Mouse (Mus musculus) lung, embryonic 16.5 days (tissue): ENCODE data around the gene Idnk. TPM values are rescaled to one million over a fixed set of nuclear protein-coding genes. Genes with fewer than 3 reads are reported as not detected.

ENCODE experiments used
- ATAC-seq: fragments of 200-750 bp; cut with Nextera tagmentation; 2 replicates; pipeline ENCODE4 v1.8.0; 2017; ENCODE audit warnings: low read depth, mild to moderate bottlenecking, moderate library complexity
- H3K27ac ChIP-seq: fragments of 300-500 bp; sonication (generic); 2 replicates; pipeline ENCODE4 v1.5.1; 2014; ENCODE audit warnings: mild to moderate bottlenecking, control low read depth, low read length
- H3K27me3 ChIP-seq: fragments of 300-500 bp; sonication (generic); 2 replicates; pipeline ENCODE4 v1.6.1; 2014; ENCODE audit warnings: low read depth, low read length, mixed read lengths; ENCODE audit not compliant: control insufficient read depth, insufficient read depth
- H3K36me3 ChIP-seq: fragments of 300-500 bp; sonication (generic); 2 replicates; pipeline ENCODE4 v1.6.1; 2014; ENCODE audit warnings: low read length; ENCODE audit not compliant: control insufficient read depth, insufficient read depth
- H3K4me1 ChIP-seq: fragments of 300-500 bp; sonication (generic); replicated peaks from 2 replicates; pipeline ENCODE4 v1.6.1; 2014; ENCODE audit warnings: low read length, mixed read lengths; ENCODE audit not compliant: control insufficient read depth, insufficient read depth
- H3K4me2 ChIP-seq: fragments of 300-500 bp; sonication (generic); 2 replicates; pipeline ENCODE4 v1.6.1; 2014; ENCODE audit warnings: low read depth, low read length, control low read depth
- H3K4me3 ChIP-seq: fragments of 300-500 bp; sonication (generic); 2 replicates; pipeline ENCODE4 v1.5.1; 2014; ENCODE audit warnings: mild to moderate bottlenecking, low read length, control low read depth
- H3K9ac ChIP-seq: fragments of 300-500 bp; sonication (generic); 2 replicates; pipeline ENCODE4 v1.6.1; 2014; ENCODE audit warnings: low read length, control low read depth
- H3K9me3 ChIP-seq: fragments of 300-500 bp; sonication (generic); 2 replicates; pipeline ENCODE4 v1.6.1; 2016; ENCODE audit warnings: low read length; ENCODE audit not compliant: control insufficient read depth
- WGBS: fragments of 180-500 bp; shearing (Covaris S2); extraction: QIAGEN DNeasy Blood & Tissue Kit; methylation state at CpG from one replicate; pipeline ENCODE4 v1.1.7; 2014; 5-methylcytosine and 5-hydroxymethylcytosine counted together
- polyA plus RNA-seq: library from polyadenylated mRNA; unstranded; fragments of >200 nt; fragmentation: Nextera tagmentation; extraction: Ambion mirVana; gene quantifications from 2 replicates; pipeline ENCODE4 v1.2.1, GENCODE M21; 2015

Gene Idnk
- polyA plus RNA-seq, 1 experiment from 2014 or later: 37.2 TPM

DNA sequence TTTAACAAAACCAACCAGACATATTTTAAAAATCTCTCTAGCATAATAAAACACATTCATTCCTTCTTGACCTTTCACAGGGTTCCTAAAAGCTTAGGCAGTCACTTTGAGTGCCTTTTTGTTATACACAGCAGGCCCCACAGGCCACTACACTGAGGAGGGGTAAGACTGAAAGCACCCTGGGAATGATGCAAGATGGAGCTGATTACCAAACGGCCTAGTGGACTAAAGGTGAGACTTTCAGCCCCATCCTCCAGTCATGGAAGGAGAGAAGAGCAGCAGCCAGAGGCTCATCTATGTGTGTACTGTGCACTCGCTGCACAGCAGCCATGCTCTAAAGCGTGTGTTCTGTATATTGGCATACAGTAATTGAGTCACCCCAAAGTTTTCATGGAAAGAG is 37.5 kb downstream of the Idnk start:
- Histone ChIP-seq H3K27ac (no peak overlapping the region), H3K36me3 (peaks cover 33% of the 10 kb centered on the region), H3K4me2 (no peak overlapping the region), H3K9ac (no peak overlapping the region), H3K4me1 (no peaks in the 10 kb centered on the region), H3K9me3 (no peaks in the 10 kb centered on the region), H3K4me3 (no peak overlapping the region), H3K27me3 (no peaks in the 10 kb centered on the region)
- 87% methylated on average over 3 of the region's 3 CpGs for WGBS
- ATAC-seq: no peak

DNA sequence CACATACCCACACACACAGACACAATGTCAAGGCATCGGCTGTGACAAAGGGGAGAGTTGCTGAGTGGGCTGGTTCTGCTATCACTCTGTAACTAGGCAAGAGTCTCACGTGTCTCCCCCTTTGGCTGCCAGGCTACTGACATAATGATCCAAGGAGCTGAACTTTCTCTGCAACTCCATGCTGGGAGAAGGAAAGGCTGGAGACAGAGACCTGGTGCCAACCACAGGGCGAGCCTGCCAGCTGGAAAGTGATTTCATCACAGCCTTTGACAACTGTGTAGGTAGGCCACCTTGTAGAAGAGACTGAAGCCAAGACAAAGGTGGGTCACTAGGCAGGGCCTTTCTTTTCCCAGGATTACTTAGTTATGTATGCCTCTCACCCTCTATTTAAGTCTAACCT is 39.8 kb downstream of the Idnk start:
- no peak for ATAC-seq
- no peaks in the 10 kb centered on the region for H3K4me1 ChIP-seq
- H3K36me3 ChIP-seq: peaks cover 14% of the 10 kb centered on the region
- H3K9me3 ChIP-seq: no peaks in the 10 kb centered on the region
- no peak overlapping the region for H3K27ac ChIP-seq
- no peaks in the 10 kb centered on the region for H3K27me3 ChIP-seq
- H3K4me3 ChIP-seq: no peak overlapping the region
- 79% methylated on average over 3 of the region's 3 CpGs for WGBS
- H3K9ac ChIP-seq: no peak overlapping the region
- no peak overlapping the region for H3K4me2 ChIP-seq

- 76% methylated on average over 7 of the region's 7 CpGs for WGBS
- Histone ChIP-seq H3K9ac (no peak overlapping the region), H3K4me2 (no peak overlapping the region), H3K36me3 (peaks cover 11% of the 10 kb centered on the region), H3K4me1 (no peaks in the 10 kb centered on the region), H3K27ac (no peak overlapping the region), H3K4me3 (no peak overlapping the region), H3K27me3 (no peaks in the 10 kb centered on the region), H3K9me3 (no peaks in the 10 kb centered on the region)
- no peak for ATAC-seq
Observed at GRCm38 (mm10) chr13:58197981-58198640, 40.7 kb downstream of the Idnk start.

- no peak overlapping the region for H3K9ac ChIP-seq
- H3K4me1 ChIP-seq: no peaks in the 10 kb centered on the region
- no peak for ATAC-seq
- 81% methylated on average over 6 of the region's 6 CpGs for WGBS
- H3K27me3 ChIP-seq: no peaks in the 10 kb centered on the region
- no peak overlapping the region for H3K4me2 ChIP-seq
- no peak overlapping the region for H3K27ac ChIP-seq
- H3K4me3 ChIP-seq: no peak overlapping the region
- H3K36me3 ChIP-seq: peaks cover 8% of the 10 kb centered on the region
- no peaks in the 10 kb centered on the region for H3K9me3 ChIP-seq
Observed at GRCm38 (mm10) chr13:58201343-58201742, 43.9 kb downstream of the Idnk start.

DNA sequence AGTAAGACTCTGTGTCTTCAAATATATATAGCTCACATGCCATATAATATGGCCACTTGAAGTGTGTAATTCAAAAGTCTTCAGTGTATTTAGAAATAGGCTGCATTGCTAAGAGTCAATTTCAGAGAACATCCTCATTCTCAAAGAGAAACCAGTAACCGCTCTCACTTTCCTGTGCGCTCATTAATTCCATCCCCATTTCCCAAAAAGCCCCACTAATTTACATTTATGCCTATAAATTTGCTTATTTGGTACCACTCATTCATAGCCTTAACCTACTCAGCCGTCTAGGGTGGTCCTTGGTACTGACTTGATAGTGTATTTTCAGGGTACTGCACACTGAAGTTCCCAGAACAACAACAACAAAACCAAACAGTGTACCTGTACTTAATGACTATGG is 44.5 kb downstream of the Idnk start:
- H3K9me3 ChIP-seq: no peaks in the 10 kb centered on the region
- H3K36me3 ChIP-seq: peaks cover 8% of the 10 kb centered on the region
- no peak overlapping the region for H3K4me3 ChIP-seq
- WGBS: 87% methylated on average over 3 of the region's 3 CpGs
- no peak overlapping the region for H3K9ac ChIP-seq
- no peak overlapping the region for H3K4me2 ChIP-seq
- no peaks in the 10 kb centered on the region for H3K27me3 ChIP-seq
- no peaks in the 10 kb centered on the region for H3K4me1 ChIP-seq
- no peak for ATAC-seq
- no peak overlapping the region for H3K27ac ChIP-seq

DNA sequence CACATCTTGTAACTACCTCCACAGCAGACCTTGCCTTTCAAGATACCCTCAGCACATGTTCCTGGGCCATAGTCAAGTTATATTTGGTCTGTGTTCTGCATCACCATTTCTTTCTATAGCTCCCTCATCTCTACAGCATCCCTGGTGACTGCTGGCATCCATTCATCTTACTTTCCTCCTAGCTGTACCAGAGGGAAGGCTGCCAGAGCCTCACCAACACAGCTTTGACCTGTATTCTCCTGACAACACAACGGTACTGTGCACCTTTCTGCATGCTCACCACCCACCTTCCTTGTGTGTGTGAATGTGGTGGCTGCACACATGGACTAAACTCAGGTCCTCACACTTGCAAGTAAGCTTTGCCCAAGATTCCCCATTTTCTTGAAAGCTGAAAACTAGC is 45.5 kb downstream of the Idnk start:
- Histone ChIP-seq H3K27me3 (no peaks in the 10 kb centered on the region), H3K9me3 (no peaks in the 10 kb centered on the region), H3K36me3 (peaks cover 2% of the 10 kb centered on the region; the same call in 1 of the 2 replicates), H3K9ac (no peak overlapping the region), H3K4me3 (no peak overlapping the region), H3K4me2 (no peak overlapping the region), H3K27ac (no peak overlapping the region), H3K4me1 (no peaks in the 10 kb centered on the region)
- WGBS: 93% methylated on average over 1 of the region's 1 CpGs
- no peak for ATAC-seq

GRCm38 (mm10) chr13:58204202-58204601 is 46.8 kb downstream of the Idnk start:
- H3K36me3 ChIP-seq: no peaks in the 10 kb centered on the region
- no peaks in the 10 kb centered on the region for H3K9me3 ChIP-seq
- H3K4me2 ChIP-seq: no peak overlapping the region
- no peaks in the 10 kb centered on the region for H3K27me3 ChIP-seq
- H3K9ac ChIP-seq: no peak overlapping the region
- ATAC-seq: no peak
- H3K27ac ChIP-seq: no peak overlapping the region
- no peak overlapping the region for H3K4me3 ChIP-seq
- 89% methylated on average over 3 of the region's 3 CpGs for WGBS
- no peaks in the 10 kb centered on the region for H3K4me1 ChIP-seq

- Histone ChIP-seq H3K27me3 (no peaks in the 10 kb centered on the region), H3K4me3 (no peak overlapping the region), H3K36me3 (no peaks in the 10 kb centered on the region), H3K27ac (no peak overlapping the region), H3K4me1 (0 out of 2 replicates have a peak, but pooled peaks cover 4% of the 10 kb centered on the region), H3K4me2 (no peak overlapping the region), H3K9ac (no peak overlapping the region), H3K9me3 (no peaks in the 10 kb centered on the region)
- ATAC-seq: no peak
- WGBS: 56% methylated on average over 4 of the region's 4 CpGs
Observed at GRCm38 (mm10) chr13:58204986-58205385, 47.5 kb downstream of the Idnk start.

DNA sequence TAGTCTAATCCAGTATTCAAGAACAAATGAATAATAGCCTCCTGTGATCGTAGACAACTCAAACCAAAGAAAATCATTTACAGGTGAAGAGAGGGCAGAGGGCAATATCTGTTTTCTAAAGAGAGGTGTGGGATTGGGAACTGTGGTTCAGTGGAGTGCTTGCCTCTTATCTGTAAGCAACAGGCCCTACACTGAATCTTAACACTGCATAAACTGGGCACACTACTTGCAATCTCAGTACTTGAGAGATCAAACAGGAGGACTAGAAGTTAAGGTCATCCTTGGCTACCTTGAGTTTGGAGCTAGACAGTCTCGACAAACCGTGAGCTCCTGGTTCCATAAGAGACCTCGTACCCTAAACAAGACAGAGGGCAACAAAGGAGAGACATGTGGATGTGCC is 48.6 kb downstream of the Idnk start:
- WGBS: 80% methylated on average over 4 of the region's 4 CpGs
- no peak overlapping the region for H3K9ac ChIP-seq
- no peak overlapping the region for H3K4me2 ChIP-seq
- no peaks in the 10 kb centered on the region for H3K9me3 ChIP-seq
- no peak for ATAC-seq
- H3K27ac ChIP-seq: no peak overlapping the region
- 0 out of 2 replicates have a peak, but pooled peaks cover 4% of the 10 kb centered on the region for H3K4me1 ChIP-seq
- H3K36me3 ChIP-seq: no peaks in the 10 kb centered on the region
- no peaks in the 10 kb centered on the region for H3K27me3 ChIP-seq
- no peak overlapping the region for H3K4me3 ChIP-seq

DNA sequence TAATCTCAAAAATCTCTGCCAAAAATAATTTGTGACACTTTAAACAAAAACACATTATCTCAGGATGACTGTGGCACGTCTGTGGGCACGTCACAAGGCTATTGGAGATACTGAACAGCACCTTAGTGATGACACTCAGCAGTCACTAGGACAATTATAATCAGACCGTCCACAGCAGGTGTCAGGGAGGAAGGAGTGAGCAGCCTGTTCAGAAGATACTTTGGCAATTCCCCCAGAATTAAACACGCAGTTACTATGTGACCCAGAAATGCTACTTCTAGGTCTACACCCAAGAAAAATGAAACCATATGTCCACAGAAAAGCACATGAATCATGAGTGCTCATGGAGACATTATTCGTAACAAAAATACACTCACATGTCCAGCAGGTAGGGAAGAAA is 53.0 kb downstream of the Idnk start:
- ATAC-seq: no peak
- Histone ChIP-seq H3K9me3 (no peaks in the 10 kb centered on the region), H3K4me2 (no peak overlapping the region), H3K4me3 (no peak overlapping the region), H3K4me1 (peaks cover 20% of the 10 kb centered on the region), H3K27me3 (no peaks in the 10 kb centered on the region), H3K36me3 (no peaks in the 10 kb centered on the region), H3K27ac (no peak overlapping the region), H3K9ac (no peak overlapping the region)
- 66% methylated on average over 5 of the region's 5 CpGs for WGBS
